Mouse (Mus musculus) neural tube, postnatal 0 days (tissue): ENCODE results near the gene 1700013H16Rik. TPM values are rescaled to one million over a fixed set of nuclear protein-coding genes. Genes with fewer than 3 reads are reported as not detected.

Experiments
- polyA plus RNA-seq: library from polyadenylated mRNA; unstranded; fragments of >200 nt; fragmentation: Nextera tagmentation; extraction: Ambion mirVana; gene quantifications from 2 replicates; pipeline ENCODE4 v1.2.1, GENCODE M21; 2015

Gene 1700013H16Rik
- 0.13 TPM in 1 of 2 replicates, not detected in the other for polyA plus RNA-seq

GRCm38 (mm10) chrX:53757736-53758135, at the start of gene 1700013H16Rik:
Gene 1700013H16Rik, minus strand, starts transcription at chrX:53757831.

GRCm38 (mm10) chrX:53797519-53797918, 39.9 kb upstream of the 1700013H16Rik start, which contains the start of gene Xlr:
Gene Xlr, minus strand, starts transcription at chrX:53797706.

GRCm38 (mm10) chrX:53776276-53776675, 18.6 kb upstream of the 1700013H16Rik start, which contains the start of gene Zfp36l3:
Gene Zfp36l3, minus strand, starts transcription at chrX:53776394.

GRCm38 (mm10) chrX:53724596-53724995, 33.0 kb downstream of the 1700013H16Rik start, which contains the start of gene 4930502E18Rik:
Gene 4930502E18Rik, plus strand, starts transcription at chrX:53724826.

Other genes starting within 250 kb of the 1700013H16Rik start
- gene Rtl8c, start 149.8 kb downstream of the 1700013H16Rik start, polyA plus RNA-seq: 273 and 293 TPM in 2 replicates
- gene Gm14597, start 148.9 kb downstream of the 1700013H16Rik start, polyA plus RNA-seq: not detected in 2 replicates
- gene Rtl8a, start 114.1 kb downstream of the 1700013H16Rik start, polyA plus RNA-seq: 333 and 368 TPM in 2 replicates
- 262 and 280 TPM in 2 replicates for gene Rtl8b, start 87.4 kb downstream of the 1700013H16Rik start, polyA plus RNA-seq
- 0.27 and 0.28 TPM in 2 replicates for gene 4930502E18Rik, start 33.0 kb downstream of the 1700013H16Rik start, polyA plus RNA-seq
- not detected in 2 replicates for gene Zfp36l3, start 18.6 kb upstream of the 1700013H16Rik start, polyA plus RNA-seq
- gene Xlr, start 39.9 kb upstream of the 1700013H16Rik start, polyA plus RNA-seq: 1.4 and 1.7 TPM in 2 replicates